Mouse (Mus musculus): Measurements from ENCODE around the gene Colq. TPM values are rescaled to one million over a fixed set of nuclear protein-coding genes. Genes with fewer than 3 reads are reported as not detected.

The Colq gene
- total RNA-seq, 2 experiments from 2014 or later = 0.32 to 0.43 TPM

GRCm38 (mm10) chr14:31532656-31533055, 58.5 kb downstream of the Colq start:
- DNase-seq (ENCODE audit: low spot score in 2 of 2) = no peak

GRCm38 (mm10) chr14:31531506-31532148, 59.5 kb downstream of the Colq start:
- DNase-seq (ENCODE audit: low spot score in 2 of 2) = no peak

GRCm38 (mm10) chr14:31530847-31531246, 60.3 kb downstream of the Colq start:
- no peak for DNase-seq (ENCODE audit: low spot score in 2 of 2)

- no peak for DNase-seq (ENCODE audit: low spot score in 2 of 2)
These were observed 65.9 kb downstream of the Colq start for GRCm38 (mm10) chr14:31525040-31525810.

GRCm38 (mm10) chr14:31521318-31521717, 69.8 kb downstream of the Colq start:
- DNase-seq (ENCODE audit: low spot score in 2 of 2) = no peak

GRCm38 (mm10) chr14:31519165-31519564, 72.0 kb downstream of the Colq start:
- no peak for DNase-seq (ENCODE audit: low spot score in 2 of 2)

GRCm38 (mm10) chr14:31515895-31516294, 75.2 kb downstream of the Colq start:
- no peak for DNase-seq (ENCODE audit: low spot score in 2 of 2)

GRCm38 (mm10) chr14:31510322-31510721, 80.8 kb downstream of the Colq start:
- DNase-seq (ENCODE audit: low spot score in 2 of 2) = no peak

GRCm38 (mm10) chr14:31509911-31510310, 81.2 kb downstream of the Colq start:
- DNase-seq (ENCODE audit: low spot score in 2 of 2) = no peak

- peak; percentile 48 to 81 for DNase-seq (ENCODE audit: low spot score in 2 of 2)
These were observed 84.7 kb downstream of the Colq start for GRCm38 (mm10) chr14:31506456-31506855.

GRCm38 (mm10) chr14:31503406-31503805, 87.7 kb downstream of the Colq start:
- no peak for DNase-seq (ENCODE audit: low spot score in 2 of 2)

- no peak for DNase-seq (ENCODE audit: low spot score in 2 of 2)
These were observed 91.6 kb downstream of the Colq start for GRCm38 (mm10) chr14:31499526-31499925.

GRCm38 (mm10) chr14:31496241-31496646, 94.9 kb downstream of the Colq start:
- no peak for DNase-seq (ENCODE audit: low spot score in 2 of 2)

GRCm38 (mm10) chr14:31495538-31495937, 95.6 kb downstream of the Colq start:
- DNase-seq (ENCODE audit: low spot score in 2 of 2) = no peak

GRCm38 (mm10) chr14:31494975-31495455, 96.1 kb downstream of the Colq start, which contains the start of gene Mettl6:
Gene Mettl6, minus strand, starts transcription at chr14:31495040.
- DNase-seq (ENCODE audit: low spot score in 2 of 2) = peak; percentile 85 to 92

GRCm38 (mm10) chr14:31494349-31494974, 96.7 kb downstream of the Colq start, which contains the start of gene Eaf1:
Gene Eaf1, plus strand, starts transcription at chr14:31494399.
- DNase-seq (ENCODE audit: low spot score in 2 of 2) = no peak

- DNase-seq (ENCODE audit: low spot score in 2 of 2) = no peak
These were observed 97.2 kb downstream of the Colq start for GRCm38 (mm10) chr14:31493901-31494300.

GRCm38 (mm10) chr14:31488055-31488454, 103.1 kb downstream of the Colq start:
- DNase-seq (ENCODE audit: low spot score in 2 of 2) = no peak

GRCm38 (mm10) chr14:31486465-31486864, 104.7 kb downstream of the Colq start:
- no peak for DNase-seq (ENCODE audit: low spot score in 2 of 2)

GRCm38 (mm10) chr14:31482417-31482816, 108.7 kb downstream of the Colq start:
- DNase-seq (ENCODE audit: low spot score in 2 of 2) = no peak

GRCm38 (mm10) chr14:31473297-31473696, 117.8 kb downstream of the Colq start:
- DNase-seq (ENCODE audit: low spot score in 2 of 2) = no peak
